Mouse (Mus musculus) adrenal gland, adult 18-20 months (tissue): ENCODE measurements around the gene Cnot10. TPM values are rescaled to one million over a fixed set of nuclear protein-coding genes. Genes with fewer than 3 reads are reported as not detected.
"Not testable (repeated sequence)": the region's sequence is repeated elsewhere in the genome, so short reads cannot be mapped to it uniquely, and the experiment has no call there.

Experiments used
- DNase-seq, 2 experiments: peaks; one replicate each; pipeline ENCODE4 v3.0.0; 2021 to 2022; ENCODE audit warnings: low spot score in 2 of 2
- total RNA-seq, 2 experiments: library from RNA; stranded (reverse); gene quantifications; 1 replicate in 1 of 2; 2 replicates in 1 of 2; pipeline ENCODE4 v1.2.3; 2021

Gene Cnot10
- total RNA-seq, 2 experiments from 2014 or later = 28.7 to 34.2 TPM

DNA sequence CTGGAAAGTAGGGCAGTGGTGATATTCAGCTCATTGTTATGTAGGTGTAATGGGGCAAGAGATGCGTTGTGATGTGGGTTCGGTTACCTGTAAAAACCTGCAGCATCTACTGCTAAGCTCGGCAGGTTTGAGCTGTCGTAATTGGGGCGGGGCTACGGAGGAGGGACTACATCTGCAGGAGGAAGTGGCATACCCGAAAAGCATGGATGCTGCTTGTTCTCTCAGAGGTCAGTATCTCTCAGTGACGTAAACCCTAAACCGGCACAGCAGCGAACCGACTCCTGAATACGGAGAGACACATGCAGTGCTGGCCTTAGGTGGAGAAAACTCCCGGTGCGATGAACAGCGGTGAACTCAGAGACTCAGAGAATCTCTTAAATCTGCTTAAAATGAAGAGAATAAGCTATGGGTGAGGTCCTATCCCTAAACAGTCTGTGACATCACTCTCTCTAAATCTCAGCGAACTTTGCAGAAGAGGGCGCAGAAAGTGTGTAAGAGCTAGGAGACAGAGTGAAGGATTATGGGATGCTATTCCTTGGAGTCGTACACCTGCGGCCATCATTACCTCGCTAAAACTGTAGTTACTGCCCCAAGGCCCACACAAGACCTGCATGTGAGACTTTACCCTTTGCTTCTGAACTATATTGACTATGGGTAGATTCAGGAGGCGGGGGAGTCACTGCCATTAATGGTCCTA, 11.1 kb upstream of the Cnot10 start:
- DNase-seq = no peak

DNA sequence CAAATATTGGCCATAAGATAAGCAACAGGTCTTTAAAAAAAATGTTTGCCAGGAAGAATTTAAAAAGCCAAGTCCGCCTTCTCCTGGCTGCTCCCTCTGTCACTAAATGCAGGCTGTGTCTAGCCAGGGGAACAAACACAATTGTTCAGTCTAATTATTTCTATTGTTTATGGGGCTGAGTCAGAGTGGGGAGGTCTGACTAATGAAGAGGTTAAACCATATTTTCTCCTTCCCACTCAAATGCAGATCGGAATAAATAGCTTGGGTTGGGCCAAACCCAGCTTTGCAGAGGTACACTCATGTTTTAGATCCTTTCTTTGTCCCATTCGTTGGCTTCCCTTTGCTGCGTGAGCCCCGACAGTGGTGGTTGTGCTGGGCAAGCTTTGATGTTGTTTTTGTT, 9.4 kb upstream of the Cnot10 start:
- no peak for DNase-seq

DNA sequence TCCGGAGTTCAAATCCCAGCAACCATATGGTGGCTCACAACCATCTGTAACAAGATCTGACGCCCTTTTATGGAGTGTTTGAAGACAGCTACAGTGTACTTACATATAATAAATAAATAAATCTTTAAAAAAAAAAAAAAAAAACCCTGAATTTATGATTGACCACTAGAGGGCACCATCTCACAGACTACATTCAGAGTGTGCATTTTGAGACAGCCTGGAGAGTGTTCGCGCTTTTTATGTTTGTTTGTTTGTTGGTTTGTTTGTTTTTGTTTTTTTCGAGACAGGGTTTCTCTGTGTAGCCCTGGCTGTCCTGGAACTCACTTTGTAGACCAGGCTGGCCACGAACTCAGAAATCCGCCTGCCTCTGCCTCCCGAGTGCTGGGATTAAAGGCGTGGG, 8.5 kb upstream of the Cnot10 start:
- DNase-seq = not testable (repeated sequence)

DNA sequence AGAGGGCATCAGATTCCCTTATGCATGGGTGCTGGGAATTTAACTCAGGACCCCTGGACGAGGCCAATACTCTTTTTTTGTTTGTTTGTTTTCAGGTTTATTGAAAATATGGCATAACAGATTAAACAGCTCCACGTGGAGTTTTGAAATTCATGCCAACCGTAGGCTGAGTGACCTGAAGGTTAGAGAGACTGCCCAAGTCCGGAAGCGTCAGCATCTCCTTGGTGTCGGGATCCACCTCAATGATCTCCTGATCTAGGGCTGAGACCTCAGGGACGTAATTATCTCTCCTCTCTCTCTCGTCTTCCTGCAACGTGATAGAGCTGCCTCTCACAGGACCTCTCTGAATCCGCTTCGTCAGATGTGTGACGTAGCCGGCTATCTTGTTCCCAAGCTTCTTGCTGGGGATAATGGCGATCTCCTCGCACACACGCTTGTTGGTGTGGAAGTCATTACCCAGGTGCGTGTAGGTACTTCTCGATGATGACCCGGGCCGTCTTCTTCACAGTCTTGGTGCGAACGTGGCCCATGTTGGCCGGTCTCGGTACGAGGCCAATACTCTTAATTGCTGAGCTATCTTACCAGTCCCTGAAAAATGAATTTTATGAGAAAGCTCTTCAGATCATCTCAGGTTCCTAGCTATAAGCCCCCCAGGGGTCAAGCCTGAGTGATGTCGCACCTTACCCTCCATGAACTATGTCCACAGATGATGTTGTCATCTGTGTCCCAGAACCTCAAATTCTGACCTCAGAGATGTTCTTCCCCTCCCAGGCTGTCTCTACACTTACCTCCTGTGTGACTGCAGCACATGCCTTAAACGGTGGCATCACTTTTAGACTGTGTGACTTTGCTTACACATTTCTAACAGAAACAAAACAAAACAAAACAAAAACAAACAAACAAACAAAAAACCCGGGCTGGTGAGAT, 7.8 kb upstream of the Cnot10 start:
- DNase-seq = no peak

DNA sequence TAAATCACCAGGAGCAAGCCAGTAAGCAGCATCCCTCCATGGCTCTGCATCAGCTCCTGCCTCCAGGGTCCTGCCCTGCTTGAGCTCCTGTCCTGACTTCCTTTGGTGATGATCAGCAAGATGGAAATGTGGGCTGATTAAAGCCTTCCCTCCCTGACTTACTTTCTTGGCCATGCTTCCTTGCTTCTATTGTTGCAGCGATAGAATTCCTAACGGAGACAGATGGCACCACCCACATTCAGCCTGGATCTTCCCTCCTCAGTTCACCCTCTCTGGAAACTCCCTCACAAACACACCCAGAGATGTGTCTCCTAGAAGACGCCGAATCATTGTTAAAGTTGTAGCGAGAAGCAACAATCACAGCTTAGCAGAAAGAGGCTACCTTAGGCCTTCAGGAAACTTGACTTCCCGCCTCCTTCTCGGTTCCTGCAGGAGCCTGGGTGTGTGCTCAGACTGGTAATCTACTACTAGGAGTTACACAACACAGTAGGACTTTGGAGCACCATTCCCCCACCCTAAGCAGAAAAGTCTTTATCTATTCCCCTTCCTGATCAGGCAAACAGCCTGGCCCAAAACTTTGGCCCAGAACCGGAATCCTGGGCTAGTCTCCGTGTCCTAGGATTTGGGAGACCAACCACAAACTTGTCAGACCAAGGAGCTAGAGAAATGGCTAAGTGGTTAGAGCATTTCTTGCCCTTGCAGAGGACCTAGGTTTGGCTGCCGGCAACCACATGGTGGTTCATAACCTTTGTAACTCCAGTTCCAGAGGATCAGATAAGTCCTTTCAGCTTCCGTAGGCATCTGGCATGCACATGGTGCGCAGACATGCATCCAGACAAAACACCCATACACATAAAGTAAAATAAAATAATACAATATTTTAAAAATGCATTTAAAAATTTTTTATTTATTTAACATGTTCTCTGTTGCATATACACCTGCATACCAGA, 6.8 kb upstream of the Cnot10 start:
- DNase-seq = no peak

DNA sequence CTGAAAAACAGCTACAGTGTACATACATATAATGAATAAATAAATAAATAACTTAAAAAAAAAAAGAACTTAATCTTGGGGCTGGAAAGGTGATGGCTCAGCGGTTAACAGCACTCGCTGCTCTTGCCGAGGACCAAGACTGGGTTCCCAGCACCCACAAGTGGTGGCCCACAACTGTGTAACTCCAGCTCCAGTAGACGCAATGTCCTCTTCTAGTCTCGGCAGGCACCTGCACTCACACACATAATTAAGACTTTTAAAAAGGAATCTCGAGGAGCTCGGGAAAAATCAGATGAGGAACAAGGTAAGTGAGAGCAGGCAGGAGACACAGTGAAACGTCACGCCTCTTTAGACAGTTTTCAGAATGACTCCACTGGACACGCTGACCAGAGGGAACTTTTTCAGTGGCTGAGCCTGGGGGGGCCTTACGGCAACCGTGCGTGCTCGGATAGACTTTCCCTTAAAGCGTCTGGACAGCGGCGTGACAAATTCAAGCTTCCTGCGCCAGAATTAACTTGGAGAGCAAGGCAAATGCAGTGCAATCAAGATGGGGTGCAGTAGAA, 717 bp downstream of the Cnot10 start:
- no peak for DNase-seq

DNA sequence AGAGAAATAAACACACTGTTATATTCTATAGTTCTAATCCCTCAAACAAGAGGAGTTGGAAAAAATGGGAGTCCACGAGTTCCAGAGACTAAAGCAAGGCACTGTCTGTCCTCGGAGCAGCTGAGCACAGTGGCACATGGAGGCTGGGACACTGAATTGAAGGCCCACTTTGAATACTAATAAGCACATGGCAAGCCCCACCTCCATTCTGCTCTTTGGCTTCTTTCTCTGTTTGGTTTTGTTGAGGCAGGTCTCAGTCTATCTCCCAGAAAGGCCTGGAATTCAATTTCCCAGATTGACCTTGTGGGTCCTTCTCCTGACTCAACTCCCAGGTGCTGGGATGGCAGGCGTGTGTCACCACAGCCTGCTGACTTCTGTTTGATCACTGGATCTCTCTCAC, 3.2 kb downstream of the Cnot10 start:
- DNase-seq = no peak

DNA sequence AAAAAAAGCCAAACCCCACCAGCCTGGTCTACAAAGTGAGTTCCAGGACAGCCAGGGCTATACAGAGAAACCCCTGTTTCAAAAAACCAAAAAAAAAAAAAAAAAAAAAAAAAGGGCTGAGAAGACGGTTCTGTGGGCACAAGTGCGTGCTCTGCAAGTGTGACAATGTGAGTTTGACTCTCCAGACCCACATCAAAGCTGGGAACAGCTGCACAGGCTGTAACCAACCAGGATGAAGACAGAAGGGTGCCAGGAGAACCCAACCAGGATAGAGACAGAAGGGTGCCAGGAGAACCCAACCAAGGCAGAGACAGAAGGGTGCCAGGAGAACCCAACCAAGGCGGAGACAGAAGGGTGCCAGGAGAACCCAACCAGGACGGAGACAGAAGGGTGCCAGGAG, 3.8 kb downstream of the Cnot10 start:
- DNase-seq = no peak

DNA sequence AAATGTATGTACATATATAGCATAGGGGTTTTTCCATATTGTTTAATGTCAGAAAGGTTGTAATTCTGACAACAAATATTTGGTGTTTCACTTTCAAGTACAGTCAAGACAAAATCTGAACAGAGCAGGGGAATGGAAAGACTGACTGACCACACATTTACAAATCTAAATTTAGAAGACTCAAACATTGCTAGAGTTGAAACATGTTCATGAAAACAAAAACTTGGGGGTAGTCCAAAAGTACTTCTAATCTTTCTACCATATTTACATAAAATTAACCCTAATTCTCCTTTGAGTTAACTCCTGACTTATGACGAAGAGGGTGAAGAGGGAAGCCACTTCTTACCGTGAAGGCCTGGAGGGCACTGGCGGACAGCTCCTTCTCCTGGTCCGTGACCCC, 7.7 kb downstream of the Cnot10 start:
- no peak for DNase-seq

DNA sequence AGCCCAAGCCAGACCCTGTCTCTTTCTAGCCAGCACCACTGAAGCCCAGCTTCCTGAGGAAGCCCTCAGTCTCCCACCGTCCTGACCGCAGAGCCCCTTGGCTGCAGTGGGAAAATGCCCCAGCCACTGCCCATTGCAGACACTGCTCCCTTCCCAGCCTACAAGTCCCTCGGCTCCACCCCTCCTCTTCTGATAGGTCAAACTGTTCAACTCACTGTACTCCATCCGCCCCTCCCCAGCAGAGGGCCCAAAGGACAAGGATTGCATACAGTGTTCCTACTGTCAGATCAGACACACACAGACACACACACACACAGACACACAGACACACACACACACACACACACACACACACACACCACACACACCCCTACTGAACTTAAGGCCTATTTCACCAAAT, 13.3 kb downstream of the Cnot10 start:
- no peak for DNase-seq

DNA sequence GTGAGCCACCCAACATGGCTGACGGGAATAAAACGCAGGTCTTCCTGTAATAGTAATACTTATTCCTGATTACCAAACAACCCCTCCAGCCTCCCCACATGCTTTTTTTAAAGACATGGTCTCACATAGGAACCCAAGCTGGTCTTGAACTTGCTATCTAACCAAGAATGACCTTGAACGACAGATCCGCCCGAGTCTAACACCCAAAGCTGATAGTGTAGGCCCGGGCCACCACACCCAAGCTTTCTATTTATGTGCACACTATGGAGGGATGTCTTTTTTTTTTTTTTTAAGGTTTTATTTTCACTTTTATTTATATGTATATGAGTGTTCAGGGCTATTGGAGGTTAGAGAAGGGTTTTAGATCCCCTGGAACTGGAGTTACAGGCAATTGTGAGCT, 15.8 kb downstream of the Cnot10 start:
- no peak for DNase-seq

DNA sequence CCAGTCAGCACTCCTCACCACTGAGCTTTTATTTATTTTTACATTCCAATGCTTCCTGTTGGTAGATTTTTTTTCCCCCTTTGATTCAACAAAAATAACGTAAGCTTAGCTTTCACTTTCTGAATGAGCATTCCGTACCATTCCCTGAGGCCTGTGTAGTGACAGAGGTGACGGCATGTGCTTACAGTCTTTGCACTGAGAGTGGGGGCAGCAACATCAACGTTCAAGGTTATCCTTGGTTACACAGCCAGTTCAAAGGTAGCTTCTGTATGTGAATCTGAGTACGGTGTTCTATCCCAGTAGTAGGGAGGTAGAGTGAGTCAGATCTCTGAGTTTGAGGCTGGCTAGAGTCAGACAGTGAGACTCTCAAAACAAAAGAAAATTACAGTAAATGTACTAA, 18.8 kb downstream of the Cnot10 start:
- DNase-seq = no peak

DNA sequence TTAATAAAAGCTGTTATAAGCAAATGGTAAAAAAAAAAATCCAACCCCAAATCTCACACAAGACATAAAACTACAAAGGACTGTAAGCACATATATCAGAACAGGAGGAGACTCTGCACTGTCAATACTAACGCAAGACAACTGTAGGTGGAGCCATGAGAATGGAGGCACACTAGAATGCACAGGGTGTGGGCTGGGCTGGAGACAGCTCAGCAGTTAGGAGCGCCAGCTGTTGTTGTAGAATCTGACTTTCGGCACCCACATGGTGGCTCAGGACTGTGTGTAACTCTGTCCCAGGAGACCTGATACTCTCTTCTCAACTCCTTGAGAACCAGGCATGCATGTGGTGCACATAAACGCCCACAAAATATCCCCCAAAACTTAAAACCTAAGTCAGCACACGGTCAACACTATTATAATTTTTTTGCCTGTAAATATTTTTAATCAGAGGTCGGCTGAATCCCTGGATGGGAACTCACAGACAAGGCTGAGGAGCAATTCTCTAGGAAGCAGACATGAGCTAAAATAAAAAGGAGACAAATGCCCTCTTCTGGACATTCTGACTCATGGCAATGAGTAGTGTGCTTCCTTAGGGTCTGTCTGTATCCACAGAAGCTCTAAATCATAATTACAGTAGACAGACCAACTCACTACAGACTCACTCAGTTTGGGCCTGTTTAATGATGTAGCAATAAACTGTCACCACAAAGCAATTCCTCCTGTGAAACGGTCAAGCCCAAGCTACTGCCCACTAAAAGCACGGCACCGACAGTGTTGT, 25.6 kb downstream of the Cnot10 start:
- DNase-seq = no peak

DNA sequence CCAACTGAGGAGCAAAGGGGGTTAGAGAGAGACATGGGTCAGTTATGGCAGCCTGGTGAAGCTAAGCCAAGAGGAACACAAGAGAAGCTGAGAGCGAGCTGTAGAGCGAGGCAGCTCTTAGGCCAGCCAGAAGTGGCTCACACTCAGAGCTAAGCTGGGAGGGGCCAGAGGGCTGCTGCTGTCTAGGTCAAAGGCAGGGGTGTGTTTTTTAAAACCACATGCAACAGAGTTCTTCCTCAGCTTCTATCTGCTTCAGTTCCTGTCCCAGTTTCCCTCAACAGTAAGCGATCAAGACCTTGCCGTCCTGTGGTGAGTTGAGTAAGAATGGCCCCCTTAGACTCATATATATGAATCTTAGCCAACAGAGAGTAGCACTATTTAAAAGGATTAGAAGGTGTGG, 27.0 kb downstream of the Cnot10 start:
- no peak for DNase-seq

DNA sequence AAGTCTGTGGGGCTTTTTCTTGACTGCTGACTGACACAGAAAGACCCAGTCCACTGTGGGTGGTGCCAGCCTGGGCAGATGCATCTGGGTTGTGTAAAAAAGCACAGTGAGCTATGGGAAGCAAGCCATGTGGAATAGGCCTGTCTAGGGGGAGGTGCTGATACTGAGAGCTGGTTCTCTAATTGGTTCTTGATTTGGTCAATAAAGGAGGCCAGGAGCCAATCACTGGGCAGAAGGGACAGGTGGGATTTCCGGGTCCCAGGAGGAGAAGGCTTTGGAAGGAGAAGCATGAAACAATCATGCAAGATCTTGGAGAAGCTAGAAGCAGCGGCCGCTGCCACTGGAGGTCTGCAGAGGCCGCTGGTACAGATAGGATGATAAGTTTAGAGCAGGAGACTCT, 27.4 kb downstream of the Cnot10 start:
- no peak for DNase-seq

DNA sequence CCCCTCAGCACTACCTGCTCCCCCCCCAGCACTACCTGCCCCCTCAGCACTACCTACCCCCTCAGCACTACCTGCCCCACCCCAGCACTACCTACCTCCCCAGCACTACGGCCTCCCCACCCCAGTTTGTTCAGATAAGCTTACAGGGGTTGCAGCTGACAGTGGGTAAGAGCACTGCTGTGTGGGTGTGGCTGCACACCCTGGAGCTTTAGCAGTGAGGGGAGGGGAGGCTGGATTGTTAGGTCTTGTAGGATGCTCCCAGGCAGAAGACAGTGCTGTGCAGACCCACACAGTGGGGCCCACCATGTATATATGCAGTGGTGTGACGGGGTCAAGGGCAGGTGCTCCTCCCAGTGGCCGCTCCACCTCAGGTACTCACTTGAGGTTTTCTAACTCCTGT, 29.7 kb downstream of the Cnot10 start:
- DNase-seq = no peak

DNA sequence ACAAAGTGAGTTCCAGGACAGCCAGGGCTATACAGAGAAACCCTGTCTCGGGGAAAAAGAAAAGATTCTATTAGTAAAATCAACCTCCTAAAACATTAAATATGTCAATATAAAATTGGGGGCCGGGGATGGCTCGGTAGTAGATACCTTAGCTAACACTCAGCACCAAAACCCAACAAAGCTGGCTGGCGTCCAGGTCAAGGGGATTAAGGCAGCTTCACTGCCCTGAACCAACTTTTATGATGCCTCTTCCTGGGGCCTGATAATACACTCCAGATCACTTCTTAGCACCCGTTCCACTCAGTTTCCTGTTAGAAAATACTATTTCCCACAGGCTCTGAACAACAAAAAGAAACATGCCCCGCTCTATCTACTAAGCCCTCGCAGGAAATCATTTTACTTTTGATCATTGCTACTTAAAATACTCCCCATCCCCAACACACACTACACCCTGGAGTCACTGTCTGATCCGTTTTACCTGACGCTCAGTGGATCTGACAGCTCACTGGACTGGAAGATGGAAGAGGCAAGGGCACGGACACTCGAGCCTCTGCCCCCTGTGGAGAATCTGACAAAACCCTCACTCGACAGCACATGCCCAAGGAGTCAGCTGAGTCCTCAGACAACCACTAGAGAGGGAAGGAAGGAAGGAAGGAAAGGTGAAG, 36.0 kb downstream of the Cnot10 start:
- DNase-seq = no peak

DNA sequence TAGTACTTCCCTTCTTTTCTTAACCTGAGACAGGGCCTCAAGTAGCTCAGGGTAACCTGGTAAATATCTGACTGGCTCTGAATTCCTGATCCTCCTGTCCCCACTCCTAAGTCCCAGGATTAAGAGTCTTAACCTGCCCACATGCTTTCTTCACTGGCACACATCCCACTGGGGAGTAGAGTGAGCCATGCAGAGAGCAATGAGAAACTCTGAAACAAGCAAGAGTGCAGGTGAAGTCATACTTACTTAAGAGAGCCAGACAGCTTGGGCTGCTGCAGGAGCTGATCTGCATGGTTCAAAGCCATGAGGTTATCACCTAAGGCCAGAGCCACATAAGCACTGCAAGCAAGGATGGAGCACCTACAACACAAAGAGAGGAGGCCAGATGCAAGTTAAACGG, 38.9 kb downstream of the Cnot10 start:
- no peak for DNase-seq

DNA sequence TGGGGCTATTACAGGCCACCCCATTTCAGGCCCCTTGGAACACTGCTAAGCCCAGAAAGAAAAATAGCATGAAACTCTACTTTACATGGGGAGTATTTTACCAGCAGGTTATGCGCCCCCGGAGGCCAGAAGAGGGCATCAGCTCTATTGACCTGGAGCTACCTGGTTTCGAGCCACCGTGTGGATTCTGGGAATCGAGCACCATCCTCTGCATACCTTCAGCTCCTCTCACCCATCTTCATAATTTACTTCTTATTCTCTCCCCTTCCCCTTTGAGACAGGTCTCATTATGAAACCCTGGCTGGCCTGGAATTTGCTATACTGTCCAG, 55.0 kb downstream of the Cnot10 start:
- no peak for DNase-seq
